Mouse (Mus musculus) small intestine, adult 2 months (tissue): ENCODE measurements around the gene Nav2.

ENCODE experiments used
- CTCF ChIP-seq: fragments of 200-500 bp; IDR thresholded peaks from 2 replicates; pipeline ENCODE4 v1.5.1; 2012; ENCODE audit warnings: low read depth, mild to moderate bottlenecking, control low read depth, inconsistent platforms, low read length, moderate library complexity, mixed read lengths; ENCODE audit not compliant: insufficient replicate concordance, insufficient read length; ENCODE audit errors: extremely low read depth
- POLR2A ChIP-seq: fragments of 200-500 bp; IDR thresholded peaks from 2 replicates; pipeline ENCODE4 v1.6.1; 2012; ENCODE audit warnings: low read depth, mild to moderate bottlenecking, control low read depth, inconsistent platforms, low read length, moderate library complexity

DNA sequence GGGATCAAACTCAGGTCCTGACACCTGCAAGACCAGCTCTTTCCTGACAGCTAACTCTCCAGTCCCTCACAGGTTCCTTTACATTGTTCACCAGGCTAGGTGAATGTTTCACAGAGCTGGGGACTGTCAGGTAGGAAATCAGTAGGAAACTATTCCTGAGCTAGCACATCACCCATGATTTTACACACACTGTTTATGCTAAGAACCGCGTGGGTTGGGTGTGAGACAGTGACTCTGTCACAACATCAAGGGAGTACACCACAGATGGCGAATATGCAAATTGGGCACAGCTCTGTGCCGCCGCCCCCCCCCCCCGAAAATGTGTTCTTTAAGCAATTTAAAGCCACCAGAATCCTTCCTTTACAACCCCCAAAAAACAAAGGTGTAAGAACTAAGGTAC is 586.1 kb downstream of the Nav2 start:
- TF ChIP-seq CTCF (no peak), POLR2A (no peak)
